Mouse (Mus musculus) midbrain, embryonic 11.5 days (tissue): ENCODE measurements around the gene Ccdc88c. TPM values are rescaled to one million over a fixed set of nuclear protein-coding genes. Genes with fewer than 3 reads are reported as not detected.
"Not testable (repeated sequence)": the region's sequence is repeated elsewhere in the genome, so short reads cannot be mapped to it uniquely, and the experiment has no call there.

Experiments used
- ATAC-seq: fragments of 200-750 bp; cut with Nextera tagmentation; 2 replicates; pipeline ENCODE4 v1.8.0; 2017; ENCODE audit warnings: moderate TSS enrichment, moderate library complexity; ENCODE audit not compliant: low FRiP score
- DNase-seq: peaks from one replicate; pipeline ENCODE4 v3.0.0; 2015; ENCODE audit warnings: low spot score; ENCODE audit errors: missing footprints
- H3K27ac ChIP-seq: fragments of 300-500 bp; sonication (generic); 2 replicates; pipeline ENCODE4 v1.5.1; 2014; ENCODE audit warnings: low read depth, low read length
- H3K27me3 ChIP-seq: fragments of 300-500 bp; sonication (generic); 2 replicates; pipeline ENCODE4 v1.6.1; 2014; ENCODE audit warnings: mild to moderate bottlenecking, low read length, moderate library complexity, mixed read lengths; ENCODE audit not compliant: control insufficient read depth, insufficient read depth
- H3K36me3 ChIP-seq: fragments of 300-500 bp; sonication (generic); 2 replicates; pipeline ENCODE4 v1.6.1; 2014; ENCODE audit warnings: mild to moderate bottlenecking, low read length, moderate library complexity, mixed read lengths; ENCODE audit not compliant: control insufficient read depth, insufficient read depth
- H3K4me1 ChIP-seq: fragments of 300-500 bp; sonication (generic); 2 replicates; pipeline ENCODE4 v1.6.1; 2014; ENCODE audit warnings: low read length; ENCODE audit not compliant: control insufficient read depth, insufficient read depth
- H3K4me2 ChIP-seq: fragments of 300-500 bp; sonication (generic); 2 replicates; pipeline ENCODE4 v1.6.1; 2014; ENCODE audit warnings: mild to moderate bottlenecking, moderate library complexity
- H3K4me3 ChIP-seq: fragments of 300-500 bp; sonication (generic); 2 replicates; pipeline ENCODE4 v1.5.1; 2014; ENCODE audit warnings: low read depth, low read length
- H3K9ac ChIP-seq: fragments of 300-500 bp; sonication (generic); 2 replicates; pipeline ENCODE4 v1.6.1; 2014; ENCODE audit warnings: low read length
- H3K9me3 ChIP-seq: fragments of 300-500 bp; sonication (generic); 2 replicates; pipeline ENCODE4 v1.6.1; 2016; ENCODE audit warnings: low read length; ENCODE audit not compliant: control insufficient read depth
- WGBS: fragments of 180-500 bp; shearing (Covaris S2); extraction: QIAGEN DNeasy Blood & Tissue Kit; methylation state at CpG from one replicate; pipeline ENCODE4 v1.1.7; 2014; 5-methylcytosine and 5-hydroxymethylcytosine counted together
- polyA plus RNA-seq: library from polyadenylated mRNA; unstranded; fragments of >200 nt; fragmentation: Nextera tagmentation; extraction: Ambion mirVana; gene quantifications from 2 replicates; pipeline ENCODE4 v1.2.1, GENCODE M21; 2014

The Ccdc88c gene
- polyA plus RNA-seq, 1 experiment from 2014 or later, result 11.0 TPM

DNA sequence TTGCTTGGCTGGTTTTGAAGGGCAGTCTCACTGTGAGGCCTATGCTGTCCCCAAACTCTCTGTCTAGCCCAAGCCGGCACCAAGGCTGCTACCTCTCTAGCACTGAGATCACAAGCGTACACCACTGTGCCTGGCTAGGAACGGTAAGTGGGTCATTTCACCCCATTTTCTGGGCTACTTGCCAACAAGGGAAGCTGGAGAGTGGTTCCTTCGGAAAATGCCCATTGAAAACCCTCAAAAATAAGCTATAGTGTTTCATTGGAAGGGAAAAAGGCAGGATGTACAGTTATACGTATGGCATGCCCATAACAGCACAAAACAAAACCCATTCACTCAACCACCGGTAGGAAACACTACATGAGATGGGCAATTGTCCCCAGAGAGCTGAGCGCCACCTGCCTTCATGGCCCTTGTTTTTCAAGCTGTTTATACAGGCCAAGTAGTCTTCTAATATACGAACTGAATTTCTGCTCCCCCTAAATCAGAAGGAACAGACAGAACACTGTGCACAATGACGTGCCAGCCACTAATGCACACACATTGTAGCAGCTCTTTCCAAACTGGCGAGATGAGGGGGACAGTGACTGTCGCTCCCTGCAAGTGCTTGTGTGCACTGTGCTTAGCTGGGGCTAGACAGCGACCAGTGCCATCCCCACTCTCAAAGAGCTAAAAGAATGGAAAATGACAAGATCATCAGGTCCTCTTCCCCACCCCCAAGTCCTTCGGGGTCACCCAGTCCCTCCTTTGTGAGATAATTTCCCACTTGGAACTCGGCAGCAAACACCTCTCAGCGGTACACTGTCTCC lies 8.4 kb downstream of the Ccdc88c start:
- no peak overlapping the region for H3K9ac ChIP-seq
- DNase-seq, result no peak
- H3K4me1 ChIP-seq, result peaks cover 25% of the 10 kb centered on the region
- WGBS, result 92% methylated on average over 15 of the region's 15 CpGs
- no peaks in the 10 kb centered on the region for H3K27me3 ChIP-seq
- no peak overlapping the region for H3K4me3 ChIP-seq
- no peaks in the 10 kb centered on the region for H3K9me3 ChIP-seq
- ATAC-seq, result no peak
- peaks cover 18% of the 10 kb centered on the region; the same call in 1 of the 2 replicates for H3K36me3 ChIP-seq
- H3K27ac ChIP-seq, result no peak overlapping the region
- no peak overlapping the region for H3K4me2 ChIP-seq

DNA sequence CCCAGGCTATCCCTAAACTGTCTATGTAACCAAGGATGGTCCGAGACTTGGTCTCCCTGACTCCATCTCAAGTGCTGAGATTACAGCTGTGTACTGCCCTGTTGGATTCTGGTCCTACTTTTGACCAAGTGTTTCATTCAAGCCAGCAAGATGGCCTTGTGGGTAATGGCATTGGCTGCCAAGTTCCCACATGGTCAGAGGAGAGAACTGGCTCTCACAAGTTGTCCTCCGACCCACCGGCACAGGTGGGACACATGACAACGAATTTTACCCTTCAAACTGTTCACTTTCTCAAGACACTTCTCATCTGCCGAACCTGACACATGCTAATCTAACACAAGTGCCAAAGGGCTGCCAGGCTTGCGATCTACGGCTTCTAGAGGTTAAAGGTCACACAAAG lies 9.4 kb downstream of the Ccdc88c start:
- ATAC-seq (peak; percentile 12; the same call in 1 of the 2 replicates), DNase-seq (no peak)
- Histone ChIP-seq H3K4me1 (peaks cover 20% of the 10 kb centered on the region), H3K9me3 (no peaks in the 10 kb centered on the region), H3K4me3 (no peak overlapping the region), H3K27ac (no peak overlapping the region), H3K9ac (no peak overlapping the region), H3K27me3 (no peaks in the 10 kb centered on the region), H3K4me2 (no peak overlapping the region; the same call in 1 of the 2 replicates), H3K36me3 (peaks cover 18% of the 10 kb centered on the region; the same call in 1 of the 2 replicates)
- WGBS, result 88% methylated on average over 7 of the region's 7 CpGs

DNA sequence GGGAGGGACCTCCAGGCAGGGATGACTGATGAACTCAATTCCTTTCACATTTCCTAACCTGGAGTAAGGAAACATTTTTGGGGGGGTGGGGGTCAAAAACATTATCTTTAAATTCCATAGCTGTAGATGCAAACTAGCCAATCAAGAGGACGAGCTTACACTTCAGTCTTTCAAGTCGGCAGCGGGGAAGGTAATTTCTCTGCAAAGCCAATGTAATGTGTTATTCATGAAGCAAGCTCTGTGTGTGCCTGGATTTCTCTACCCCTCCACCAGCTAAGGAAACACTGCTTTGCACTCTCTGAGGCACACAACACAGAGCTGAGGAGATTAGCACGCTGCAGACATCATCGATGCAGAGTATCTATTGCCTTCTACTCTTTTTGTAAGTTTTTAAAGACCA lies 9.8 kb downstream of the Ccdc88c start:
- no peaks in the 10 kb centered on the region for H3K27me3 ChIP-seq
- H3K4me2 ChIP-seq, result no peak overlapping the region; the same call in 1 of the 2 replicates
- peak; percentile 13; the same call in 1 of the 2 replicates for ATAC-seq
- no peak overlapping the region for H3K27ac ChIP-seq
- H3K4me3 ChIP-seq, result no peak overlapping the region
- WGBS, result 37% methylated on average over 5 of the region's 5 CpGs
- H3K9ac ChIP-seq, result no peak overlapping the region
- H3K4me1 ChIP-seq, result peaks cover 20% of the 10 kb centered on the region
- peaks cover 18% of the 10 kb centered on the region; the same call in 1 of the 2 replicates for H3K36me3 ChIP-seq
- no peak for DNase-seq
- no peaks in the 10 kb centered on the region for H3K9me3 ChIP-seq

DNA sequence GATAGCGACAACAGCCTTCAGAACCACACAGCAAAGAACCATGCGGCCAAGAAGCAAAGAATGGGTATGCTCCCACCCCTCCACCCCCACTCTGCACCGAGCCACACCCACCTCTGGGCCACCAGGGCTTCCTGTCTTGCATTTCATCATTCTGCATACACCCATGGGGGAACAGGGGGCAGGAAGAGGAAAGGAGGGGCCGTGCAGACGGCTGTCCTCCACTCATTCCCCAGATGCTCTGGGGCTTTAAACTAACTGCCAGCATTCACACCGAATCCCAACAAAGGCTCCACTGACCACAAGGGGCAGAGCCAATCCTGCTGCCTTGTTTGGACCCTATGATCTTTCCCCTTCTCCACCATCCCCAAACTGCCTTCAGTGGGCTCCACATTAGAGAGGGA lies 10.9 kb downstream of the Ccdc88c start:
- Histone ChIP-seq H3K4me3 (no peak overlapping the region), H3K9ac (peak overlapping the region; percentile 36), H3K4me1 (peaks cover 25% of the 10 kb centered on the region), H3K4me2 (peak overlapping the region; percentile 13; the same call in 1 of the 2 replicates), H3K36me3 (peaks cover 18% of the 10 kb centered on the region; the same call in 1 of the 2 replicates), H3K27ac (no peak overlapping the region), H3K27me3 (no peaks in the 10 kb centered on the region), H3K9me3 (no peaks in the 10 kb centered on the region)
- DNase-seq (no peak), ATAC-seq (peak; percentile 22)
- 25% methylated on average over 6 of the region's 6 CpGs for WGBS

DNA sequence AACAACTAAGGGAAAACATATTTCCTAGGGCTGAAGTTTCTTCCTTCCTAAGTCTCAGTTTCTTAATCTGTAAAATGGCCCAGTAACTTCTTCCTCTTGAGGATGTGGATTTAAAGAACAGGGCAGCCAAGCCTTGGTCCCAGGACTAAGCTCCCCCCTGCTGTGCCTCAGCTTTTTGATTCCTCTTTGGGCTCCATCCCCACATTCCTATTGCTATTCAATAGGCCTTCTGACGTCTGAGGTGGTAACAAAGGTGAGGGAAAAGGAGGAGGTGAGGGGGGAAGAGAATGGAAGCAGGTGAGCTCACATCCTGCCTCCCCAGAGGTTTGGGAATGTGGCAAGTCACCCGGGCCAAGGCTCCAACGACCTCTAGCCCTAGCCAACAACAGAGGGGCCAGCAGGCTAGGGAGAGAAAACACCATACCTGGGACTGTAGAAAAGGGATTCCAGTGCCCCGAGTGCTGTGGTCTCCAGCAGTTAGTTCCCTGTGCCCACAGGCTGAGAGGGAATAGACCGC lies 12.4 kb downstream of the Ccdc88c start:
- DNase-seq (no peak), ATAC-seq (no peak)
- H3K9ac ChIP-seq, result no peak overlapping the region
- peaks cover 9% of the 10 kb centered on the region; the same call in 1 of the 2 replicates for H3K36me3 ChIP-seq
- no peaks in the 10 kb centered on the region for H3K27me3 ChIP-seq
- no peaks in the 10 kb centered on the region for H3K9me3 ChIP-seq
- 43% methylated on average over 5 of the region's 5 CpGs for WGBS
- peaks cover 33% of the 10 kb centered on the region for H3K4me1 ChIP-seq
- no peak overlapping the region for H3K4me3 ChIP-seq
- no peak overlapping the region for H3K4me2 ChIP-seq
- no peak overlapping the region for H3K27ac ChIP-seq

DNA sequence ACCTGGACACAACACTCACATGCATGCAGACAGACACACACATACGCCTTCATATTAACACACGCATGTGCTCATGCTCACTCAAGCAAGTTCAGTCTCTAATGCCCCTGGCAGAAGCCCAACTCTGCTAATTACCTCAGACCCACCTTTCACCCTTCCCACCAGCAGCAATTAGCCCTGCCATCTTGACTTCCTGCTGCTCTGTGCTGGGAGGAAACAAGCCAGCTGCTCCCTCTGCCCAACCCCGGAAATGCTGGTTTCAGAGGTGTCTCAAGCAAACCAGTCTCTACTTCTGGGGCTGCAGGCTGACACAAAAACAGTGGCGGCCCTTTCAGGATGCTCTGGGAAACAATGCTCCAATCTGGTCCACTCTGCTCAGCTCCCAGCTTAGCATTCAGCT lies 12.9 kb downstream of the Ccdc88c start:
- Histone ChIP-seq H3K9ac (no peak overlapping the region), H3K36me3 (peaks cover 6% of the 10 kb centered on the region; the same call in 1 of the 2 replicates), H3K27ac (no peak overlapping the region), H3K27me3 (no peaks in the 10 kb centered on the region), H3K4me3 (no peak overlapping the region), H3K4me2 (no peak overlapping the region), H3K4me1 (peaks cover 33% of the 10 kb centered on the region), H3K9me3 (no peaks in the 10 kb centered on the region)
- ATAC-seq, result no peak
- DNase-seq, result no peak
- WGBS, result 66% methylated on average over 4 of the region's 4 CpGs

DNA sequence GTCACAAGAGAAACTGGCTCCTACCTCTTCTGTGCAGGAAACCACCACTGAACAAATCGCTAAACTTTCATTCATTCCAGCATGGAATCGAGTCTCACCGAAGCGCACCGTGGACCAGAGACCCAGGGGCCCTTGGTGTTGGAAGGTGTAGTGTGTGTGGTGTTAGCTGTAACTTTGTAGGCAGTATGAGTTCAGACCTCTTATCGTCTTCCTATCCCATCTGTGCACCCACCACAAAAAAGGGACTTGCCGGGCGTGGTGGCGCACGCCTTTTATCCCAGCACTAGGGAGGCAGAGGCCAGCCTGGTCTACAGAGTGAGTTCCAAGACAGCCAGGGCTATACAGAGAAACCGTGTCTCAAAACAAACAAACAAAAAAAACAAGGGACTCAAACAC lies 13.7 kb downstream of the Ccdc88c start:
- Histone ChIP-seq H3K9me3 (no peaks in the 10 kb centered on the region), H3K4me3 (no peak overlapping the region), H3K27ac (no peak overlapping the region), H3K4me2 (no peak overlapping the region), H3K4me1 (peaks cover 33% of the 10 kb centered on the region), H3K9ac (no peak overlapping the region), H3K27me3 (no peaks in the 10 kb centered on the region), H3K36me3 (no peaks in the 10 kb centered on the region; the same call in 1 of the 2 replicates)
- WGBS, result 89% methylated on average over 11 of the region's 11 CpGs
- DNase-seq, result no peak
- ATAC-seq, result no peak

DNA sequence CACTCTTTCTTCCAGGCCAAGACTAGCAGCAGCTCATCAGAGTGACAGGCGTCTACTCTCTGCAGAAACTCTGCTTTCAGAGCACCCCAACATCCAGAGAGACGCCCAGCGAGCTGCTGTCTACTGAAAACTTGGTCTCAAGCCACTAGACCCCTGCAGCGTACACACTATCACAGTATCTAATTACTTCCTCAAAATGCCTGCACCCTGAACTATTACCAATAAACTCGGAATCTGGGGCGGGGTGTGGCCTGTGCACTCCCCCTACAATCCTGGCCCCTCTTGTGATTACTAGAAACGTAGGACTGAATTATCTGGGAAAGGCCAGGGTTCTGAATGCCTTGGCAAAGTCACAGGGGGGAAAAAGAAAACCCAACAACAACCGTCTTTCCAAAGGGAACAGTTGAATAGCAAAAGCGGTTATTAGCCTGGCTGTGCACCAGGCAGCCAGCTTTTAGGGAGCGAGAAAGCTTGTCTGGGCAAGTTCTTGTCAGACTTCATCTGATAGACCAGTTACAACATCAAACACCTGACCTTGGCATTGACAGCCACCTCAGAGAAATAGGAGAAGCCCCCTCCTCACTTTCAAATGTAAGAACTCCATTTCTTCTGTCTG lies 14.2 kb downstream of the Ccdc88c start:
- no peaks in the 10 kb centered on the region for H3K36me3 ChIP-seq
- no peak for ATAC-seq
- 84% methylated on average over 10 of the region's 10 CpGs for WGBS
- H3K9ac ChIP-seq, result no peak overlapping the region
- no peaks in the 10 kb centered on the region for H3K9me3 ChIP-seq
- no peaks in the 10 kb centered on the region for H3K27me3 ChIP-seq
- H3K4me2 ChIP-seq, result no peak overlapping the region
- peaks cover 33% of the 10 kb centered on the region for H3K4me1 ChIP-seq
- H3K27ac ChIP-seq, result no peak overlapping the region
- H3K4me3 ChIP-seq, result no peak overlapping the region
- DNase-seq, result no peak

DNA sequence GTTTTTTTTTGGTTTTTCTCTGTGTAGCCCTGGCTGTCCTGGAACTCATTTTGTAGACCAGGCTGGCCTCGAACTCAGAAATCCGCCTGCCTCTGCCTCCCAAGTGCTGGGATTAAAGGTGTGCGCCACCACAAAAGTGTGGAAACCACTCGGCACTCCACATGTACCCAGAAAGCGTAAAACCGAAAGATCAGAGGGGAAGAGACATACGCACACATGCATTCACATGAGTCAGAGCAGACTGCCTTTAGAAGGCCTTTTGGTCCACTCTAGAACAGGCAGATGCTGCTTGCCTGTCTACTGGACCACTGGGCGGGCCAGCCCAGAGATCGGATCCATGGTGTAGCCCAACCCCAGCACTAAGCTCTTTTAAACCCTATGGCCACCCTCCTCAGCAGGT lies 15.2 kb downstream of the Ccdc88c start:
- H3K36me3 ChIP-seq, H3K4me2 ChIP-seq, DNase-seq, H3K27ac ChIP-seq, ATAC-seq, H3K9me3 ChIP-seq, H3K27me3 ChIP-seq, H3K9ac ChIP-seq, H3K4me3 ChIP-seq: not testable (repeated sequence)
- 91% methylated on average over 9 of the region's 9 CpGs for WGBS
- H3K4me1 ChIP-seq, result peaks cover 30% of the 10 kb centered on the region
